Comparison of ENCODE assay signal across 15 mouse cellular contexts in genomic region chr13:120096938-120097256, GRCm38 (mm10). TPM values are rescaled to one million over a fixed set of nuclear protein-coding genes. Genes with fewer than 3 reads are reported as not detected.
A peak's percentile ranks its signal among the peaks of the same experiment; 100 is the strongest.
DNase-seq lines count a peak whose midpoint lies in the region; ATAC-seq and TF ChIP-seq lines count a peak whose summit lies in the region.
"Not testable (repeated sequence)": the region's sequence is repeated elsewhere in the genome, so short reads cannot be mapped to it uniquely, and the experiment has no call there.
"Had no signal": no experiment of that assay in that cellular context is flagged by ENCODE, and none has a peak within 500 bp of the region (broad histone marks: within the 10 kb centered on the region; RNA-seq: fewer than 3 reads in every experiment).

No protein-coding gene starts in this region.

- ATAC-seq in Patski = peak; percentile 67
- peak; percentile 32 for ATAC-seq in forebrain, embryonic 16.5 days
- 0 out of 2 replicates have a peak, but pooled peaks have one; percentile 12 for ATAC-seq in heart, postnatal 0 days (ENCODE audit: insufficient read depth, low read depth)
- ATAC-seq in intestine, embryonic 14.5 days (replicated peaks; ENCODE audit: low FRiP score, low TSS enrichment, low read depth) = 0 out of 2 replicates have a peak, but pooled peaks have one; percentile 12
- ATAC-seq in limb, embryonic 12.5 days (ENCODE audit: insufficient number of reproducible peaks, insufficient read depth, low FRiP score, low TSS enrichment, low read depth) = 0 out of 2 replicates have a peak, but pooled peaks have one; percentile 12
- ATAC-seq in megakaryocyte, adult 5-6 weeks (ENCODE audit: poor library complexity, severe bottlenecking) = peak; percentile 13
- ATAC-seq in monocyte, adult 5-6 weeks (replicated peaks; ENCODE audit: insufficient number of reproducible peaks, low FRiP score, low TSS enrichment, poor library complexity, severe bottlenecking) = 0 out of 2 replicates have a peak, but pooled peaks have one; percentile 3
- 0 out of 2 replicates have a peak, but pooled peaks have one; percentile 31 for ATAC-seq in stomach, embryonic 15.5 days (ENCODE audit: insufficient read depth, low FRiP score, low read depth)

- WGBS in forebrain, embryonic 16.5 days = 0% methylated on average over 6 of the region's 13 CpGs
- under 1% methylated on average over 5 of the region's 13 CpGs for WGBS in heart, postnatal 0 days
- 0% methylated on average over 5 of the region's 13 CpGs for WGBS in intestine, embryonic 14.5 days
- 2% methylated on average over 9 of the region's 13 CpGs for WGBS in limb, embryonic 12.5 days
- under 1% methylated on average over 7 of the region's 13 CpGs for WGBS in stomach, embryonic 15.5 days

- CTCF ChIA-PET in Patski (lab: Charles Lee) = not testable (repeated sequence)

- not testable (repeated sequence) for H3K4me3 ChIP-seq in forebrain, embryonic 16.5 days (replicated peaks; ENCODE audit: low read length); heart, postnatal 0 days (ENCODE audit: low read depth, low read length); intestine, embryonic 14.5 days (ENCODE audit: low read depth, low read length); limb, embryonic 12.5 days (replicated peaks); stomach, embryonic 15.5 days (replicated peaks)

- not testable (repeated sequence) for H3K4me2 ChIP-seq in forebrain, embryonic 16.5 days (ENCODE audit: low read length); heart, postnatal 0 days (ENCODE audit: low read depth, low read length); intestine, embryonic 14.5 days (ENCODE audit: low read length); limb, embryonic 12.5 days
- peak overlapping the region; percentile 30; the same call in 1 of the 2 replicates for H3K4me2 ChIP-seq in stomach, embryonic 15.5 days

- TF ChIP-seq CTCF in Patski (IDR thresholded peaks at IDR 0.05); heart, postnatal 0 days (IDR thresholded peaks at IDR 0.05; ENCODE audit: low read depth): not testable (repeated sequence)

- POLR2A ChIA-PET in Patski (lab: Charles Lee) = not testable (repeated sequence)

- H3K4me1 ChIP-seq in forebrain, embryonic 16.5 days (replicated peaks; ENCODE audit: control insufficient read depth, insufficient read depth, low read length); heart, postnatal 0 days (ENCODE audit: control insufficient read depth, insufficient read depth); intestine, embryonic 14.5 days (replicated peaks; ENCODE audit: control insufficient read depth, insufficient read depth, low read length); limb, embryonic 12.5 days (replicated peaks); stomach, embryonic 15.5 days: not testable (repeated sequence)

- not testable (repeated sequence) for H3K9me3 ChIP-seq in forebrain, embryonic 16.5 days (ENCODE audit: control insufficient read depth, low read length); heart, postnatal 0 days (replicated peaks; ENCODE audit: control insufficient read depth, low read length); intestine, embryonic 14.5 days (ENCODE audit: control insufficient read depth, low read length); limb, embryonic 12.5 days; stomach, embryonic 15.5 days

- H3K9ac ChIP-seq in forebrain, embryonic 16.5 days (replicated peaks; ENCODE audit: low read depth, low read length); heart, postnatal 0 days (replicated peaks; ENCODE audit: low read depth, low read length); intestine, embryonic 14.5 days (ENCODE audit: low read length); limb, embryonic 12.5 days (replicated peaks); stomach, embryonic 15.5 days: not testable (repeated sequence)

- not testable (repeated sequence) for DNase-seq in Patski (ENCODE audit: low read depth, low spot score); heart, postnatal 0 days (ENCODE audit: low spot score); intestine, embryonic 14.5 days (ENCODE audit: low spot score)

- H3K27ac ChIP-seq in forebrain, embryonic 16.5 days (ENCODE audit: low read length); heart, postnatal 0 days (ENCODE audit: low read depth); intestine, embryonic 14.5 days (ENCODE audit: low read depth); limb, embryonic 12.5 days; stomach, embryonic 15.5 days: not testable (repeated sequence)

- H3K36me3 ChIP-seq in forebrain, embryonic 16.5 days (ENCODE audit: control insufficient read depth, insufficient read depth); heart, postnatal 0 days (replicated peaks; ENCODE audit: control insufficient read depth, insufficient read depth, low read length); intestine, embryonic 14.5 days (ENCODE audit: control insufficient read depth, insufficient read depth, low read length); limb, embryonic 12.5 days; stomach, embryonic 15.5 days: not testable (repeated sequence)

- TF ChIP-seq EP300 in heart, postnatal 0 days (IDR thresholded peaks at IDR 0.05; ENCODE audit: low read depth) = not testable (repeated sequence)

- not testable (repeated sequence) for H3K27me3 ChIP-seq in Patski; forebrain, embryonic 16.5 days (replicated peaks; ENCODE audit: control insufficient read depth, insufficient read depth, low read length); heart, postnatal 0 days (ENCODE audit: control insufficient read depth, insufficient read depth, low read length); intestine, embryonic 14.5 days (replicated peaks; ENCODE audit: control insufficient read depth, insufficient read depth, low read length); limb, embryonic 12.5 days; stomach, embryonic 15.5 days (replicated peaks)

- in situ Hi-C loops in Patski (cut with MboI; ENCODE audit: low pct_unique_long_range_greater_than_20kb) = not testable (repeated sequence)

RNA-seq across cellular contexts. Expression of gene Gm20767, which starts 43.1 kb away (rescaled TPM):
- polyA plus RNA-seq in Patski (2021) = 0.27 TPM
- polyA plus RNA-seq in forebrain, embryonic 16.5 days (2015; fragmentation: Nextera tagmentation; extraction: Ambion mirVana) = not detected in 2 replicates
- not detected in 2 replicates for total RNA-seq in heart, postnatal 0 days (2014; rRNA removed; ENCODE audit: low replicate concordance)
- not detected in 2 replicates for polyA plus RNA-seq in heart, postnatal 0 days (2015; fragmentation: Nextera tagmentation; extraction: Ambion mirVana)
- polyA plus RNA-seq in intestine, embryonic 14.5 days (2014; fragmentation: Nextera tagmentation; extraction: Ambion mirVana) = not detected in 2 replicates
- not detected in 2 replicates for polyA plus RNA-seq in limb, embryonic 12.5 days (2016; fragmentation: Nextera tagmentation; extraction: Ambion mirVana)
- not detected in 2 replicates for total RNA-seq in megakaryocyte, adult 5-6 weeks (2015)
- total RNA-seq in megakaryocyte, adult 5-6 weeks (2017) = not detected in 2 replicates
- total RNA-seq in monocyte, adult 5-6 weeks (2017) = not detected in 3 replicates
- polyA plus RNA-seq in stomach, embryonic 15.5 days (2015; fragmentation: Nextera tagmentation; extraction: Ambion mirVana) = not detected in 2 replicates
- total RNA-seq: adrenal gland, postnatal 10 days; gastrocnemius, adult 2 months; heart, postnatal 25 days; left cerebral cortex, adult 2 months had no signal
- polyA plus RNA-seq: limb, embryonic 10.5 days; liver, embryonic 16.5 days; urinary bladder, adult 2 months had no signal

RNA-seq across cellular contexts. Expression of gene Gm21188, which starts 44.9 kb away (rescaled TPM):
- polyA plus RNA-seq in Patski (2021) = 0.30 TPM
- not detected in 2 replicates for polyA plus RNA-seq in forebrain, embryonic 16.5 days (2015; fragmentation: Nextera tagmentation; extraction: Ambion mirVana)
- 0.46 TPM in 1 of 2 replicates, not detected in the other for total RNA-seq in heart, postnatal 0 days (2014; rRNA removed; ENCODE audit: low replicate concordance)
- 0.08 and 0.15 TPM in 2 replicates for polyA plus RNA-seq in heart, postnatal 0 days (2015; fragmentation: Nextera tagmentation; extraction: Ambion mirVana)
- not detected in 2 replicates for polyA plus RNA-seq in intestine, embryonic 14.5 days (2014; fragmentation: Nextera tagmentation; extraction: Ambion mirVana)
- polyA plus RNA-seq in limb, embryonic 12.5 days (2016; fragmentation: Nextera tagmentation; extraction: Ambion mirVana) = not detected in 2 replicates
- total RNA-seq in megakaryocyte, adult 5-6 weeks (2015) = 248 and 273 TPM in 2 replicates
- 152 and 161 TPM in 2 replicates for total RNA-seq in megakaryocyte, adult 5-6 weeks (2017)
- total RNA-seq in monocyte, adult 5-6 weeks (2017) = 136 to 183 TPM (median 179 TPM) in 3 replicates
- polyA plus RNA-seq in stomach, embryonic 15.5 days (2015; fragmentation: Nextera tagmentation; extraction: Ambion mirVana) = 0.18 TPM in 1 of 2 replicates, not detected in the other
- polyA plus RNA-seq: limb, embryonic 10.5 days had no signal

Comparison
In these comparisons a context has a peak if more than half of its experiments do, and no peak if none do; other contexts are left out.
1. ATAC-seq: peak in every context shown above with its lines; median percentile 67 in Patski; 32 in forebrain, embryonic 16.5 days; 31 in stomach, embryonic 15.5 days; 13 in megakaryocyte, adult 5-6 weeks; 12 in heart, postnatal 0 days; 12 in intestine, embryonic 14.5 days; 12 in limb, embryonic 12.5 days; 3 in monocyte, adult 5-6 weeks.